Mouse (Mus musculus): Measurements from ENCODE around the gene Gm5800.

DNA sequence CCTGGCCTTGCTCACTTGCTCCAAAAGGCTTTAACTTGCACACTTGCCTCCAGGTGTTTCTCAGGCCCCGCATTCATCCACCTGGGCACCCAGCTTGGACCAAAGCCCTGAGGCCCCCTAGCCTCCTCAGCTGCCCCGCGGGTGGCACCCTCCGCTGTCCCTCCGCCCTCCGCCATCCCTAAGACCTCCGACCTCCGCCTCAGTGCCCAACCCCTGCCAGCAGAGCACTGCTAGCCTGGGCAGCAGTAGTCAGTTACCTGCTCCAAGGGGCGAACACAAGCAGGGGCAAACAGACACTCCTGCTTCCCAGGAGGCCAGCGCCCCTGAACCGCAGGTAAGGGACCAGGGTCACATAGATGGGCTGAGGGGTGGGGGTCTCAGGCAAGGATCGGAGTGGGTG lies 21.0 kb upstream of the Gm5800 start:
- no peak for TF ChIP-seq CTCF (IDR thresholded peaks at IDR 0.05; ENCODE audit: low read depth, low read length)
- TF ChIP-seq EP300 (IDR thresholded peaks at IDR 0.05; ENCODE audit: insufficient read depth, low read depth, low read length) = no peak

Data from ES-Bruce4 (cell line).